Mouse (Mus musculus) hindbrain, embryonic 12.5 days (tissue): ENCODE data around the gene Gm10842. TPM values are rescaled to one million over a fixed set of nuclear protein-coding genes. Genes with fewer than 3 reads are reported as not detected.

Source experiments
- ATAC-seq: fragments of 200-750 bp; cut with Nextera tagmentation; 2 replicates; pipeline ENCODE4 v1.8.0; 2017; ENCODE audit warnings: moderate TSS enrichment; ENCODE audit not compliant: low FRiP score
- H3K27ac ChIP-seq: fragments of 300-500 bp; sonication (generic); 2 replicates; pipeline ENCODE4 v1.5.1; 2016; ENCODE audit warnings: mild to moderate bottlenecking
- H3K27me3 ChIP-seq: fragments of 300-500 bp; sonication (generic); 2 replicates; pipeline ENCODE4 v1.6.1; 2016; ENCODE audit warnings: mild to moderate bottlenecking
- H3K36me3 ChIP-seq: fragments of 300-500 bp; sonication (generic); 2 replicates; pipeline ENCODE4 v1.6.1; 2016; ENCODE audit warnings: mild to moderate bottlenecking
- H3K4me1 ChIP-seq: fragments of 300-500 bp; sonication (generic); 2 replicates; pipeline ENCODE4 v1.6.1; 2016
- H3K4me2 ChIP-seq: fragments of 300-500 bp; sonication (generic); replicated peaks from 2 replicates; pipeline ENCODE4 v1.6.1; 2016; ENCODE audit warnings: mild to moderate bottlenecking
- H3K4me3 ChIP-seq: fragments of 300-500 bp; sonication (generic); 2 replicates; pipeline ENCODE4 v1.5.1; 2016; ENCODE audit warnings: mild to moderate bottlenecking
- H3K9ac ChIP-seq: fragments of 300-500 bp; sonication (generic); 2 replicates; pipeline ENCODE4 v1.6.1; 2016; ENCODE audit warnings: mild to moderate bottlenecking, moderate library complexity
- H3K9me3 ChIP-seq: fragments of 300-500 bp; sonication (generic); replicated peaks from 2 replicates; pipeline ENCODE4 v1.6.1; 2016; ENCODE audit warnings: mild to moderate bottlenecking
- WGBS: fragments of 180-500 bp; shearing (Covaris S2); methylation state at CpG from one replicate; pipeline ENCODE4 v1.1.7; 2016; 5-methylcytosine and 5-hydroxymethylcytosine counted together
- polyA plus RNA-seq: library from polyadenylated mRNA; unstranded; fragments of >200 nt; fragmentation: Nextera tagmentation; extraction: Ambion mirVana; gene quantifications from 2 replicates; pipeline ENCODE4 v1.2.1, GENCODE M21; 2016

Gm10842 gene
- polyA plus RNA-seq, 1 experiment from 2014 or later: not detected

DNA sequence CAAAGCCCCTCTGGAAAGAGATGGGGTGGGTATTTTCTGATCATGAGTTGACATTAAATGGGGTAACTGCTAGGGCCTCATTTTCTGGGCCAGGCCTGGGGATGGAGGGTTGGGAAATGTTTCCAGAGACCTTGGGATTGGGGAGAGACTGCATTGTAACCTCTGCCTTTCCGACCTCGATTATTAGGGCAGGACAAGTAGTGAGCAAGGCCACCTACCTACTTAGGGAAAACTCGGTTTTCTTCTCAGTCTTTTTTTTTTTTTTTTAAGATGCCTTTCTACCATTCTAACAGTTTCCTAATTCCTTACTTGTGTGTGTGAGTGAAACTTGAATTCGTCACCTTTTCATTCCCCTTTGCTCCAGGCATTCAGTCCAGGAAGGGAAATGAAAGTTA, 35.8 kb downstream of the Gm10842 start:
- WGBS: 4% methylated on average over 4 of the region's 4 CpGs
- H3K36me3 ChIP-seq: peaks cover 19% of the 10 kb centered on the region

DNA sequence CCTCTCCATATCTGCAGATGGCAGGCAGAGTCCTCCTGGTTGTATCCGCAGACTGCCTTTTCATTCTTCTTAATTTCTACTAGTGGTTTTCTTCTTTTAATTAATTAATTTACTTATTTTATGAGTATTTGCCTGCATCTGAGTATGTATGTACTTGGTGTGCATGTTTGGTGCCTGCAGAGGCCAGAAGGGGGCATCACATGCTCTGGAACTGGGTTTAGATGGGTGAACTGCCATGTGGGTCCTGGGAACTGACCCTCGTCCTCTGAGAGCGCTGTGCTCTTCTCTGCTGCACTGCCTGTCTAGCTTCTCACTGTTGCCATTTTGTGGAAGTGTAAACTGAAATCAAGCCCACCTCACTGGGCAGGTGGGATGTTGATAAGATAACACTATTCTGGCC, 38.0 kb downstream of the Gm10842 start:
- no peak overlapping the region for H3K9ac ChIP-seq
- WGBS: 91% methylated on average over 3 of the region's 3 CpGs
- H3K9me3 ChIP-seq: no peaks in the 10 kb centered on the region
- no peaks in the 10 kb centered on the region for H3K27me3 ChIP-seq
- H3K36me3 ChIP-seq: peaks cover 14% of the 10 kb centered on the region
- no peak overlapping the region for H3K4me2 ChIP-seq
- H3K27ac ChIP-seq: no peak overlapping the region
- ATAC-seq: no peak
- no peak overlapping the region for H3K4me3 ChIP-seq
- H3K4me1 ChIP-seq: peaks cover 15% of the 10 kb centered on the region

More for the DNA sequence above, 35.8 kb downstream of the Gm10842 start:
- peaks cover 21% of the 10 kb centered on the region for H3K4me1 ChIP-seq
- no peaks in the 10 kb centered on the region for H3K27me3 ChIP-seq
- no peaks in the 10 kb centered on the region for H3K9me3 ChIP-seq
- H3K4me2 ChIP-seq: peak overlapping the region; percentile 88
- peak overlapping the region; percentile 93 for H3K27ac ChIP-seq
- H3K9ac ChIP-seq: peak overlapping the region; percentile 99
- H3K4me3 ChIP-seq: peak overlapping the region; percentile 98
- ATAC-seq: no peak

DNA sequence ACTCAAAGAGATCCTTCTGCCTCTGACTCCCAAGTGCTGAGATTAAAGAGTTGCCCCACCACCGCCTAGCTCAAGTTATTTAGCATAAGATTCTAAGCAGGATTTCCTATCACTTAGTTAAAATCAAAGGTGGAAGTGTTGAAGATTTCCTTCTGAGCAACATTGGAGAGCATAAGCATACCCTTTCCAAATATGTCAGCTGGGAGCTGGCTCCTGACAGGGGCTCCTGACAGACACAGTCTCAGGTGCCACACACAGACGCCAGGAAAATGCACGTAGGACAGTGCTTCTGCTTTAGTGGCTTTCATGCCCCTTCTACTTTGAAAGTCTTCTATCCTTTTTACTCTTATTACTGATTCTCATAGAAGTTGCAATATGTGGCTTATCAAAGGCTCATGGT, 45.5 kb downstream of the Gm10842 start:
- Histone ChIP-seq H3K9me3 (no peaks in the 10 kb centered on the region), H3K4me2 (no peak overlapping the region), H3K4me3 (no peak overlapping the region), H3K36me3 (peaks cover 8% of the 10 kb centered on the region; the same call in 1 of the 2 replicates), H3K27ac (no peak overlapping the region), H3K27me3 (no peaks in the 10 kb centered on the region), H3K9ac (no peak overlapping the region), H3K4me1 (no peaks in the 10 kb centered on the region)
- no peak for ATAC-seq
- 93% methylated on average over 3 of the region's 3 CpGs for WGBS

Other genes with a start within 250 kb of the Gm10842 start
- gene Efcab3, start 83.3 kb upstream of the Gm10842 start, polyA plus RNA-seq: not detected in 2 replicates
- gene Mettl2, start 20.5 kb upstream of the Gm10842 start, polyA plus RNA-seq: 33.9 and 37.4 TPM in 2 replicates
- gene Tlk2, start 31.9 kb downstream of the Gm10842 start, polyA plus RNA-seq: 25.2 and 27.9 TPM in 2 replicates
- 20.9 and 21.5 TPM in 2 replicates for gene Mrc2, start 145.8 kb downstream of the Gm10842 start, polyA plus RNA-seq